Mouse (Mus musculus) small intestine, adult 2 months (tissue): ENCODE data around the gene Gm49661.

Experiments used
- CTCF ChIP-seq: fragments of 200-500 bp; IDR thresholded peaks from 2 replicates; pipeline ENCODE4 v1.5.1; 2012; ENCODE audit warnings: low read depth, mild to moderate bottlenecking, control low read depth, inconsistent platforms, low read length, moderate library complexity, mixed read lengths; ENCODE audit not compliant: insufficient replicate concordance, insufficient read length; ENCODE audit errors: extremely low read depth
- POLR2A ChIP-seq: fragments of 200-500 bp; IDR thresholded peaks from 2 replicates; pipeline ENCODE4 v1.6.1; 2012; ENCODE audit warnings: low read depth, mild to moderate bottlenecking, control low read depth, inconsistent platforms, low read length, moderate library complexity

- TF ChIP-seq CTCF (no peak), POLR2A (no peak; the same call in 1 of the 2 replicates)
Measured at GRCm38 (mm10) chr8:84981644-84982498, 12.6 kb upstream of the Gm49661 start.
